Mouse (Mus musculus) heart, embryonic 11.5 days (tissue): ENCODE results near the gene Tmem214. TPM values are rescaled to one million over a fixed set of nuclear protein-coding genes. Genes with fewer than 3 reads are reported as not detected.

Source experiments
- ATAC-seq: fragments of 200-750 bp; cut with Nextera tagmentation; replicated peaks from 2 replicates; pipeline ENCODE4 v1.8.0; 2017; ENCODE audit warnings: moderate library complexity; ENCODE audit not compliant: insufficient number of reproducible peaks, low FRiP score, low TSS enrichment
- H3K27ac ChIP-seq: fragments of 300-500 bp; sonication (generic); 2 replicates; pipeline ENCODE4 v1.5.1; 2014; ENCODE audit warnings: mild to moderate bottlenecking, low read depth, low read length
- H3K27me3 ChIP-seq: fragments of 300-500 bp; sonication (generic); 2 replicates; pipeline ENCODE4 v1.6.1; 2014; ENCODE audit warnings: mild to moderate bottlenecking, low read length, mixed read lengths; ENCODE audit not compliant: control insufficient read depth, insufficient read depth
- H3K36me3 ChIP-seq: fragments of 300-500 bp; sonication (generic); 2 replicates; pipeline ENCODE4 v1.6.1; 2014; ENCODE audit warnings: mild to moderate bottlenecking, low read length, moderate library complexity, mixed read lengths; ENCODE audit not compliant: control insufficient read depth, insufficient read depth
- H3K4me1 ChIP-seq: fragments of 300-500 bp; sonication (generic); 2 replicates; pipeline ENCODE4 v1.6.1; 2014; ENCODE audit warnings: low read length; ENCODE audit not compliant: control insufficient read depth, insufficient read depth
- H3K4me2 ChIP-seq: fragments of 300-500 bp; sonication (generic); 2 replicates; pipeline ENCODE4 v1.6.1; 2014; ENCODE audit warnings: mild to moderate bottlenecking, moderate library complexity
- H3K4me3 ChIP-seq: fragments of 300-500 bp; sonication (generic); 2 replicates; pipeline ENCODE4 v1.5.1; 2014; ENCODE audit warnings: low read depth, low read length
- H3K9ac ChIP-seq: fragments of 300-500 bp; sonication (generic); 2 replicates; pipeline ENCODE4 v1.6.1; 2014; ENCODE audit warnings: mild to moderate bottlenecking, low read depth, low read length, moderate library complexity
- H3K9me3 ChIP-seq: fragments of 300-500 bp; sonication (generic); replicated peaks from 2 replicates; pipeline ENCODE4 v1.6.1; 2016; ENCODE audit warnings: low read length; ENCODE audit not compliant: control insufficient read depth
- WGBS: fragments of 180-500 bp; shearing (Covaris S2); extraction: QIAGEN DNeasy Blood & Tissue Kit; methylation state at CpG from one replicate; pipeline ENCODE4 v1.1.7; 2014; ENCODE audit not compliant: insufficient replicate concordance; 5-methylcytosine and 5-hydroxymethylcytosine counted together
- polyA plus RNA-seq: library from polyadenylated mRNA; unstranded; fragments of >200 nt; fragmentation: Nextera tagmentation; extraction: Ambion mirVana; gene quantifications from 2 replicates; pipeline ENCODE4 v1.2.1, GENCODE M21; 2014

Gene Tmem214
- polyA plus RNA-seq, 1 experiment from 2014 or later: 48.2 TPM

DNA sequence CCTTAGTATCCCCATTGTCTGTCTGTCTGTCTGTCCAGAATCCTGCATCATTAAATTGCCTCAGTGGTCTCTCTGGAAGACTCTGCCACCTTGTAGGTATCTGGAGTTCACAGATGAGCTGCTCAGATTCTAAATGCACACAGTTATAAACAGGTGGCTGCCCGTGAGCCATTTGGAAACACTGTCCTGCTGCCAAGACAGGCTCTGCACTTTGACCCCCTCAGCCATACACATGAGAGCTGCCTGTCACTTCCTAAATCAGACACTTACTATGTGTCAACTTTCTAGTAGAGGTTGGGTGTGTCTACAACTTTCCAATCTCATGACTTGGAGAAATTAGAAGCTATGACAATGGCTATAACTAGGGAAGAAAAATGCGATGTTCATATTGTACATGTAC, 28.1 kb upstream of the Tmem214 start:
- H3K4me2 ChIP-seq: no peak overlapping the region
- H3K4me1 ChIP-seq: no peaks in the 10 kb centered on the region
- H3K9me3 ChIP-seq: no peaks in the 10 kb centered on the region
- H3K4me3 ChIP-seq: no peak overlapping the region
- WGBS: 76% methylated on average over 2 of the region's 2 CpGs
- H3K27ac ChIP-seq: no peak overlapping the region
- no peaks in the 10 kb centered on the region for H3K36me3 ChIP-seq
- no peak for ATAC-seq
- H3K9ac ChIP-seq: no peak overlapping the region
- H3K27me3 ChIP-seq: no peaks in the 10 kb centered on the region

DNA sequence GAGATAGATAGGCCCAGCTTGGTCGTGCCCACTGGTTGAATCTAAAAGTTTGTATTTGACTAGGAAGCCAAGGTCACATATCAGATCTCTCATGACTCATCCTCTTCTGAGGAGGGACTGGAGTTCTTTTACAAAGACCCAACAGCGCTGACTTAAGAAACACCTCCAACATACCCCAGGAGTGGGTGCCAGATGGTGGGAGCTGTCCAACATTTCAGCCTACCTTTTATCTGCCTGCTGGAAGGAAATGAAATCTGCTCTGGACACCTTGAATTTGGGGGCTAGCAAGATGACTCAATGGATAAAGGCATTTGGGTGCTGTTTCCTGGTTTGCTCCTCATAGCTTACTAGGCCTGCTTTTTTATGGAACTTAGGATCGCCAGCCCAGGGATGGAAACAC, 25.9 kb upstream of the Tmem214 start:
- no peak overlapping the region for H3K4me2 ChIP-seq
- 39% methylated on average over 3 of the region's 3 CpGs for WGBS
- H3K9ac ChIP-seq: no peak overlapping the region
- no peaks in the 10 kb centered on the region for H3K4me1 ChIP-seq
- ATAC-seq: no peak
- no peaks in the 10 kb centered on the region for H3K27me3 ChIP-seq
- H3K9me3 ChIP-seq: no peaks in the 10 kb centered on the region
- no peak overlapping the region for H3K27ac ChIP-seq
- no peaks in the 10 kb centered on the region for H3K36me3 ChIP-seq
- no peak overlapping the region for H3K4me3 ChIP-seq

- Histone ChIP-seq H3K36me3 (no peaks in the 10 kb centered on the region), H3K9me3 (no peaks in the 10 kb centered on the region), H3K4me1 (0 out of 2 replicates have a peak, but pooled peaks cover 2% of the 10 kb centered on the region), H3K27me3 (no peaks in the 10 kb centered on the region), H3K27ac (no peak overlapping the region), H3K9ac (no peak overlapping the region), H3K4me2 (no peak overlapping the region), H3K4me3 (no peak overlapping the region)
- ATAC-seq: no peak; the same call in 1 of the 2 replicates
- 45% methylated on average over 6 of the region's 6 CpGs for WGBS
Observed at GRCm38 (mm10) chr5:30849891-30850555, 17.8 kb upstream of the Tmem214 start.

GRCm38 (mm10) chr5:30850556-30850925, 17.3 kb upstream of the Tmem214 start:
- WGBS: 53% methylated on average over 2 of the region's 2 CpGs
- H3K9me3 ChIP-seq: no peaks in the 10 kb centered on the region
- no peaks in the 10 kb centered on the region for H3K36me3 ChIP-seq
- no peak for ATAC-seq
- no peak overlapping the region for H3K9ac ChIP-seq
- no peak overlapping the region for H3K4me3 ChIP-seq
- H3K27ac ChIP-seq: no peak overlapping the region
- 0 out of 2 replicates have a peak, but pooled peaks cover 2% of the 10 kb centered on the region for H3K4me1 ChIP-seq
- H3K27me3 ChIP-seq: no peaks in the 10 kb centered on the region
- no peak overlapping the region for H3K4me2 ChIP-seq

DNA sequence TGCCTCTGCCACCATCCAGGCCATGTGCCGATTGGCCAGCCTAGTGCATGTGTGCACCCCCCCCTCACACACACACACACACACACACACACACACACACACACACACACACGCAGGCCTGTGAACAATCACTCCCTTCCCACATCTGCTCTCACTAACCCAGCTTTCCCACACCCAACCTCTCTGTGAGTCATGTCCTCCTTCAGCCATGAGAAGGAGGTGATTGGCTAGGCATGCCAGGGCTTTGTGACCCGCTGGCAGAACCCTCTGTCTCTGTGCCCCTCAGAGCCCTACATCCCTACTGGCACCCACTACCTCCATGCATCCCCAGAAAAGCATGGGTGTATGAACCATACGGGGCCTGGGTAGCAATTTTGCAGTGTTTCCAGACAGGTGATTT, 14.3 kb upstream of the Tmem214 start:
- 85% methylated on average over 4 of the region's 4 CpGs for WGBS

DNA sequence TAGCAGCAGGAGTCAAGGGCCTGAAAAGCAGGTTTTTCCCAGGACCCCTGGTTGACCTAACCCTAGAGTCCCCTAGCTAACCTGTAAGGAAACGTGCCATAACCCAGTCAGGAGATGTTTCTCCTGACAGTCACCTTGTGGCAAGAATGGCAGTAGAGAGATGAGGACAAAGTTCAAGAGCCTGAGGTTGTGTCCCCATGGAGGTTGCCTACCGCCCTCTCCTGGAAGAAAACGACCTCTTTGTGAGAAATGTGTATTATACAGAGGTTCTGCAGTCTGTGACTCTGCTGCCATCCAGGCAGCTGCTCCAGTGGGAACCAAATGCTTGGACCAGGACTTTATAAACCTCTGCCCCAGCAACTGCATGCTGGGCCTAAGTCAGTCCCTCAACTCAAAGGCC, 12.1 kb upstream of the Tmem214 start:
- WGBS: 42% methylated on average over 3 of the region's 3 CpGs
- no peak overlapping the region for H3K27ac ChIP-seq
- no peak overlapping the region for H3K4me3 ChIP-seq
- H3K4me1 ChIP-seq: 0 out of 2 replicates have a peak, but pooled peaks cover 3% of the 10 kb centered on the region
- ATAC-seq: no peak
- H3K9me3 ChIP-seq: no peaks in the 10 kb centered on the region
- no peaks in the 10 kb centered on the region for H3K36me3 ChIP-seq
- H3K27me3 ChIP-seq: no peaks in the 10 kb centered on the region
- H3K4me2 ChIP-seq: no peak overlapping the region
- H3K9ac ChIP-seq: no peak overlapping the region

More for the DNA sequence above, 14.3 kb upstream of the Tmem214 start:
- H3K4me1 ChIP-seq: 0 out of 2 replicates have a peak, but pooled peaks cover 5% of the 10 kb centered on the region
- H3K27me3 ChIP-seq: no peaks in the 10 kb centered on the region
- no peak overlapping the region for H3K4me3 ChIP-seq
- ATAC-seq: no peak
- H3K36me3 ChIP-seq: no peaks in the 10 kb centered on the region
- H3K9me3 ChIP-seq: no peaks in the 10 kb centered on the region
- no peak overlapping the region for H3K27ac ChIP-seq
- no peak overlapping the region for H3K4me2 ChIP-seq
- H3K9ac ChIP-seq: no peak overlapping the region

GRCm38 (mm10) chr5:30856124-30856523, 11.7 kb upstream of the Tmem214 start:
- H3K36me3 ChIP-seq: no peaks in the 10 kb centered on the region
- no peaks in the 10 kb centered on the region for H3K27me3 ChIP-seq
- no peak overlapping the region for H3K4me2 ChIP-seq
- no peaks in the 10 kb centered on the region for H3K9me3 ChIP-seq
- 70% methylated on average over 2 of the region's 2 CpGs for WGBS
- no peak overlapping the region for H3K9ac ChIP-seq
- no peak overlapping the region for H3K27ac ChIP-seq
- ATAC-seq: no peak
- 0 out of 2 replicates have a peak, but pooled peaks cover 3% of the 10 kb centered on the region for H3K4me1 ChIP-seq
- H3K4me3 ChIP-seq: no peak overlapping the region

- no peak for ATAC-seq
- no peaks in the 10 kb centered on the region for H3K9me3 ChIP-seq
- WGBS: 30% methylated on average over 4 of the region's 4 CpGs
- no peak overlapping the region for H3K9ac ChIP-seq
- no peak overlapping the region for H3K27ac ChIP-seq
- H3K4me1 ChIP-seq: peaks cover 4% of the 10 kb centered on the region; the same call in 1 of the 2 replicates
- no peaks in the 10 kb centered on the region for H3K36me3 ChIP-seq
- H3K4me2 ChIP-seq: no peak overlapping the region
- no peaks in the 10 kb centered on the region; the same call in 1 of the 2 replicates for H3K27me3 ChIP-seq
- no peak overlapping the region for H3K4me3 ChIP-seq
Observed at GRCm38 (mm10) chr5:30863852-30864251, 4.0 kb upstream of the Tmem214 start.

- 31% methylated on average over 15 of the region's 15 CpGs for WGBS
- no peak for ATAC-seq
- H3K27ac ChIP-seq: no peak overlapping the region
- no peaks in the 10 kb centered on the region for H3K9me3 ChIP-seq
- H3K9ac ChIP-seq: no peak overlapping the region
- H3K4me1 ChIP-seq: peaks cover 4% of the 10 kb centered on the region; the same call in 1 of the 2 replicates
- no peak overlapping the region for H3K4me3 ChIP-seq
- no peaks in the 10 kb centered on the region; the same call in 1 of the 2 replicates for H3K27me3 ChIP-seq
- H3K36me3 ChIP-seq: no peaks in the 10 kb centered on the region
- 0 out of 2 replicates have a peak overlapping the region, but pooled peaks have one; percentile 16 for H3K4me2 ChIP-seq
Observed at GRCm38 (mm10) chr5:30864322-30864721, 3.5 kb upstream of the Tmem214 start.
